Mouse (Mus musculus) stomach, embryonic 14.5 days (tissue): ENCODE measurements around the gene Ggta1. TPM values are rescaled to one million over a fixed set of nuclear protein-coding genes. Genes with fewer than 3 reads are reported as not detected.

ENCODE experiments used
- ATAC-seq: fragments of 200-750 bp; cut with Nextera tagmentation; 2 replicates; pipeline ENCODE4 v1.8.0; 2017; ENCODE audit warnings: low read depth, moderate TSS enrichment; ENCODE audit not compliant: insufficient number of reproducible peaks, insufficient read depth, low FRiP score
- H3K27ac ChIP-seq: fragments of 300-500 bp; sonication (generic); 2 replicates; pipeline ENCODE4 v1.5.1; 2014; ENCODE audit warnings: mild to moderate bottlenecking, low read length, moderate library complexity, mixed read lengths
- H3K27me3 ChIP-seq: fragments of 300-500 bp; sonication (generic); 2 replicates; pipeline ENCODE4 v1.6.1; 2014; ENCODE audit warnings: low read length, control low read depth, mixed read lengths; ENCODE audit not compliant: control insufficient read depth, insufficient read depth
- H3K36me3 ChIP-seq: fragments of 300-500 bp; sonication (generic); 2 replicates; pipeline ENCODE4 v1.6.1; 2014; ENCODE audit warnings: mild to moderate bottlenecking, control low read depth, low read length, moderate library complexity, mixed read lengths; ENCODE audit not compliant: control insufficient read depth, insufficient read depth
- H3K4me1 ChIP-seq: fragments of 300-500 bp; sonication (generic); 2 replicates; pipeline ENCODE4 v1.6.1; 2014; ENCODE audit warnings: low read length, control low read depth, mixed read lengths; ENCODE audit not compliant: control insufficient read depth, insufficient read depth
- H3K4me2 ChIP-seq: fragments of 300-500 bp; sonication (generic); replicated peaks from 2 replicates; pipeline ENCODE4 v1.6.1; 2014; ENCODE audit warnings: low read depth, low read length, control low read depth
- H3K4me3 ChIP-seq: fragments of 300-500 bp; sonication (generic); 2 replicates; pipeline ENCODE4 v1.5.1; 2014; ENCODE audit warnings: low read depth, low read length, control low read depth
- H3K9ac ChIP-seq: fragments of 300-500 bp; sonication (generic); replicated peaks from 2 replicates; pipeline ENCODE4 v1.6.1; 2014; ENCODE audit warnings: low read depth, mild to moderate bottlenecking, control low read depth, low read length, moderate library complexity, mixed read lengths
- H3K9me3 ChIP-seq: fragments of 300-500 bp; sonication (generic); 2 replicates; pipeline ENCODE4 v1.6.1; 2016; ENCODE audit warnings: low read depth, low read length, control low read depth; ENCODE audit not compliant: control insufficient read depth
- WGBS: fragments of 180-500 bp; shearing (Covaris S2); extraction: QIAGEN DNeasy Blood & Tissue Kit; methylation state at CpG from one replicate; pipeline ENCODE4 v1.1.7; 2014; 5-methylcytosine and 5-hydroxymethylcytosine counted together
- polyA plus RNA-seq: library from polyadenylated mRNA; unstranded; fragments of >200 nt; fragmentation: Nextera tagmentation; extraction: Ambion mirVana; gene quantifications from 2 replicates; pipeline ENCODE4 v1.2.1, GENCODE M21; 2014

The Ggta1 gene
- polyA plus RNA-seq, 1 experiment from 2014 or later = 23.5 TPM

- Histone ChIP-seq H3K27ac (no peak overlapping the region), H3K9ac (no peak overlapping the region), H3K4me2 (no peak overlapping the region), H3K9me3 (no peaks in the 10 kb centered on the region), H3K4me1 (peaks cover 7% of the 10 kb centered on the region; the same call in 1 of the 2 replicates), H3K4me3 (no peak overlapping the region), H3K36me3 (no peaks in the 10 kb centered on the region), H3K27me3 (no peaks in the 10 kb centered on the region)
- ATAC-seq = no peak
- WGBS = 90% methylated on average over 9 of the region's 9 CpGs
Observed at GRCm38 (mm10) chr2:35483402-35483801, 20.4 kb upstream of the Ggta1 start.

- no peak for ATAC-seq
- Histone ChIP-seq H3K27ac (no peak overlapping the region), H3K4me3 (no peak overlapping the region), H3K36me3 (no peaks in the 10 kb centered on the region), H3K4me1 (peaks cover 7% of the 10 kb centered on the region; the same call in 1 of the 2 replicates), H3K9ac (no peak overlapping the region), H3K9me3 (no peaks in the 10 kb centered on the region), H3K27me3 (no peaks in the 10 kb centered on the region), H3K4me2 (no peak overlapping the region)
- WGBS = 81% methylated on average over 7 of the region's 7 CpGs
Observed at GRCm38 (mm10) chr2:35481322-35481990, 18.4 kb upstream of the Ggta1 start.

- Histone ChIP-seq H3K27ac (no peak overlapping the region), H3K9ac (no peak overlapping the region), H3K4me2 (no peak overlapping the region), H3K36me3 (no peaks in the 10 kb centered on the region), H3K4me3 (no peak overlapping the region), H3K27me3 (no peaks in the 10 kb centered on the region), H3K9me3 (no peaks in the 10 kb centered on the region), H3K4me1 (peaks cover 7% of the 10 kb centered on the region; the same call in 1 of the 2 replicates)
- WGBS = 45% methylated on average over 3 of the region's 3 CpGs
- no peak for ATAC-seq
Observed at GRCm38 (mm10) chr2:35480073-35480472, 17.0 kb upstream of the Ggta1 start.

- WGBS = 58% methylated on average over 3 of the region's 3 CpGs
- Histone ChIP-seq H3K36me3 (no peaks in the 10 kb centered on the region), H3K27me3 (no peaks in the 10 kb centered on the region), H3K4me2 (no peak overlapping the region), H3K9ac (no peak overlapping the region), H3K27ac (no peak overlapping the region), H3K4me1 (peaks cover 7% of the 10 kb centered on the region; the same call in 1 of the 2 replicates), H3K4me3 (no peak overlapping the region), H3K9me3 (no peaks in the 10 kb centered on the region)
- no peak for ATAC-seq
Observed at GRCm38 (mm10) chr2:35478812-35479122, 15.7 kb upstream of the Ggta1 start.

GRCm38 (mm10) chr2:35477999-35478811, 15.2 kb upstream of the Ggta1 start:
- 77% methylated on average over 10 of the region's 10 CpGs for WGBS
- H3K27me3 ChIP-seq = no peaks in the 10 kb centered on the region
- peaks cover 7% of the 10 kb centered on the region; the same call in 1 of the 2 replicates for H3K4me1 ChIP-seq
- no peak overlapping the region for H3K27ac ChIP-seq
- H3K36me3 ChIP-seq = no peaks in the 10 kb centered on the region
- no peak for ATAC-seq
- H3K9ac ChIP-seq = no peak overlapping the region
- no peak overlapping the region for H3K4me3 ChIP-seq
- H3K4me2 ChIP-seq = no peak overlapping the region
- no peaks in the 10 kb centered on the region for H3K9me3 ChIP-seq

GRCm38 (mm10) chr2:35477321-35477720, 14.3 kb upstream of the Ggta1 start:
- no peak overlapping the region for H3K4me2 ChIP-seq
- ATAC-seq = no peak

GRCm38 (mm10) chr2:35474916-35475315, 11.9 kb upstream of the Ggta1 start:
- WGBS = 79% methylated on average over 1 of the region's 1 CpGs
- ATAC-seq = no peak
- Histone ChIP-seq H3K27ac (no peak overlapping the region), H3K27me3 (no peaks in the 10 kb centered on the region), H3K36me3 (no peaks in the 10 kb centered on the region), H3K9me3 (no peaks in the 10 kb centered on the region), H3K4me2 (no peak overlapping the region), H3K9ac (no peak overlapping the region), H3K4me1 (no peaks in the 10 kb centered on the region), H3K4me3 (no peak overlapping the region)

More at GRCm38 (mm10) chr2:35477321-35477720, 14.3 kb upstream of the Ggta1 start:
- no peak overlapping the region for H3K9ac ChIP-seq
- H3K36me3 ChIP-seq = no peaks in the 10 kb centered on the region
- H3K4me1 ChIP-seq = peaks cover 7% of the 10 kb centered on the region; the same call in 1 of the 2 replicates
- no peak overlapping the region for H3K27ac ChIP-seq
- WGBS = 84% methylated on average over 6 of the region's 6 CpGs
- no peak overlapping the region for H3K4me3 ChIP-seq
- H3K9me3 ChIP-seq = no peaks in the 10 kb centered on the region
- no peaks in the 10 kb centered on the region for H3K27me3 ChIP-seq

GRCm38 (mm10) chr2:35469266-35469665, 6.2 kb upstream of the Ggta1 start:
- 71% methylated on average over 3 of the region's 3 CpGs for WGBS
- Histone ChIP-seq H3K9me3 (no peaks in the 10 kb centered on the region), H3K9ac (no peak overlapping the region), H3K4me2 (no peak overlapping the region), H3K4me1 (no peaks in the 10 kb centered on the region), H3K4me3 (no peak overlapping the region), H3K27ac (no peak overlapping the region), H3K27me3 (no peaks in the 10 kb centered on the region), H3K36me3 (no peaks in the 10 kb centered on the region)
- ATAC-seq = no peak
